Mouse (Mus musculus) granulocyte monocyte progenitor cell, adult 5-6 weeks (primary cell): ENCODE data around the gene Cacng3. TPM values are rescaled to one million over a fixed set of nuclear protein-coding genes. Genes with fewer than 3 reads are reported as not detected.
A peak's percentile ranks its signal among the peaks of the same experiment; 100 is the strongest.

ENCODE experiments used
- ATAC-seq: replicated peaks from 2 replicates; pipeline ENCODE4 v1.8.0; 2016; ENCODE audit warnings: mild to moderate bottlenecking, moderate TSS enrichment, inconsistent platforms; ENCODE audit not compliant: poor library complexity, severe bottlenecking
- total RNA-seq, 2 experiments: library from RNA; stranded (forward) in 1 of 2; stranded (reverse) in 1 of 2; fragments of 200-712, 200-1000 nt in 1 of 2; fragments of >200 nt in 1 of 2; fragmentation: Nextera tagmentation in 1 of 2; gene quantifications; 2 replicates each; pipeline ENCODE4 v1.2.3; 2014 to 2017

Gene Cacng3
- total RNA-seq (2014; fragmentation: Nextera tagmentation) (not detected in 2 replicates), total RNA-seq (2017) (not detected in 2 replicates)

DNA sequence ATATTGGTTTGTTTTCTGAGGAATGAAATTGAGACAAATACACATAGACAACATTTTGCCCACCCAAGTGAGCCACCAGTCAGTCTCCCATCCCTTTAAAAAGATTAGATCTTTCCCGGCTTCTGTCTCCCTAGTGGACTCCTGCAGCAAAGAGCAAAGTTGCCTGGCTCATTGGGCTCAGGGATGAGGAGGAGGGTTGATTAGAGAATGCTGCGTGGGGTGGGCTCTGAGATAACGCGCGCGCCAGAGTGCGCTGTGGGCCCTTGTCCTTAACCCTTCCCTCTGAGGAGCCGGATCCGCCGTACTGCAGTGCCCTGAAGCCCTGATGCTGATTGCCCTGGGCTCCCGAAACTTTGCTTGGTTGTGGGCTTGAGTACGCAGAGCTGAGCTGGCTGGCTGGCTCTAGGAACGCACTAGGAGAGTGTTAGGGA lies at the start of gene Cacng3:
Cacng3 (plus strand) TSS at position 51 of the 431 bp plus-strand sequence.
- ATAC-seq: peak; percentile 40; the same call in 1 of the 2 replicates

DNA sequence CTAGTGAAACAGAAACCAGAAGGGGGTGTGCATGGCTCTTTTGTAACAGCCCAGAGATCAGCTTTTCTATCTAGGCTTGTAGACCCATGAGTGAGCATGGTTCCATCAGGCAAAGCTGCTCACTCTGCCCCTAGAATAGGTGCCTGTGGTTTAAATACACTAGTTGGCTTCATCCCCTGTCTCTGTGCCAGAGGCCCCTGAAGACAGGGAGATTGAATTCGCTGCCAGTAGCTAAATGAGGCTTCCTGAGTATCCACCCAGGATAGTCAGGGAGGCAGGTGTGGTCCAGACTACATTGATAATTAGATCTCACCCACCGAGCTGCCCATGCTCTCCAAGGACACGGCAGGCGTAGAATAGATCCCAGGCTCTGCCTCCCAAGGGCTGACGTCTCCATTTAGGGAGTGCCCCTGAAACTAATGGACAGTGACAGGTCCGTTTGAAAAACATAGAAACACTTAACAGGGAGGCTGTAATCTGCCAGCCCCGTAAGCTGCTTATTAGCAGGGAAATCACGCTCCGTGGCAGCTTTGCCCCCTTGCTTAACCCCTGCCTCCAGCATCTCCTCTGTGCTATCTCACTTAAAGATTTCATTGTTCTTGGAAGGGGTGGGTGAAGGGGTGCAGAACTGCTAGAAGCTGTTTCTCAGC lies 48.0 kb upstream of the Cacng3 start:
- no peak for ATAC-seq

DNA sequence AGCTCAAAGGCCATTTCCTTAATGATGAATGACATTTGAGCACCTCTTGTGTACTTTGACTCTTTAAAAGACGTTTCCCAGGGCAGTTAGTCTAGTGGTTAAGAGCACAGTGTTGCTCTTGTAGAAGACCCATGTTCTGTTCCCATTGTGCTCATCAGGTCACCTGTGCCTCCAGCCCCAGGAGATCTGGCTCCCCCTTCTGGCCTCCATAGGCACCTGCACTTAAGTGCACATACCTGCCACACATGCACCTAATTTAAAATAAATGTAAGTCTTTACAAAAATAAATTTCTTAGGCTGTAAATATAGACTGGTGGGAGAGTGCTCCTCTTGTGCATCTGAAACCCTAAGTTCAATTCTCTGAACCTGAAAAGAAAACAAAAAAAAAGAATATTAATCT lies 46.5 kb upstream of the Cacng3 start:
- no peak for ATAC-seq

DNA sequence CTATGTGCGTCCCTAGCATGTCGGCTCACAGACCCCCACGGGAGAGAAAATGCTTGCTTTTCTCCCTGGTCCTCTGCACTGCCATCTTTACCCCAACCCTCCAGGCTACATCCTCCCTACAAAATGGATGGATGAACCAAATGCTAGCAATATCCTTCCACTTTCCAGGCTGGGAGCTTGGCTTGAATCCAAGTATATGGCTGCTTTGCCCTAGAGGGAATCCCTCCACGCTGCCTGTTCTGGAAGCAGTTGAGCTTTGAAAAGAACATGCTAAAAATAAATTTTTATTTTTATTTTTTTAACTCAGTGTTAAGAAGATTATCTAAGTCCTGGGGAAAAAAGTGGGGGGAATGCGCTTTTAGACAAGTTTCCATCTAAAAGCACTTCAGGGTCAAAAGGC lies 42.2 kb upstream of the Cacng3 start:
- ATAC-seq: no peak

DNA sequence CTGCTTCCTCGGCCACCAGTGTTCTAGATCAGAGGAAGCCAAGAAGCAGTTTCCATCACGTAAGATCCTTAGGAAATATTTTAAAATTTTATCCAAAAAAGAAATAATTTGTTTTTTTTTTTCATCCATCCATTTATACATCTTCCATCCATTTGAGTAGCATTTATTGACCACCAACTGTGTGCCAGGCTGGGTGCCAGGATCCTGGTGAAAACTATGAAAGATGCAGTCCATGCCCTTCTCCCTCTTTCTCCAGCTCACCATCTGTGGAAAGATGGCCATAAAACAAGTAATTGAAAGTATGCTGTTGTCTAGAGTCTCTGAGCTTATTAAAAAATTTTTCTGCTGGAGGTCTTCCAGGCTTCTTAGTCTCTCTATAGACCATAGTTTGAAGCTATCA lies 39.9 kb upstream of the Cacng3 start:
- no peak for ATAC-seq

DNA sequence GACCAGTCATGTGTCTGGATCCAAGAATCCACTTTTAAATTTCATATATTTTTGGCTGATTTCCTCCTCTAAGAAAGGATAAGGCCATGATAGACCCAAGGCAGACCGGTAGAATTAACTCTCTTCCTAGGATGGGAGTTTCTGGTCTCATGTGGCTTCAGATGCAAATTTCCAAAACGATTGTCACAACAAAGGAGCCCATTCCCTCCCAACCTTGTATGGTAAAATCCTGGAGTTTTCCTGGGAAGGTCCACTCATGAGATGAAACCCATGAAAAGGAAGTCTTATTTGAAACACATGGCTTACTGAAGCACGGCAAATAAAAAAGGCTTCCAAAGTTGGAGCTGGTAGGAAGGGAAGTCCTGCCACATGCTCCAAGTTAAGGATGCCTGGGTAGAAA lies 39.1 kb upstream of the Cacng3 start:
- ATAC-seq: no peak

DNA sequence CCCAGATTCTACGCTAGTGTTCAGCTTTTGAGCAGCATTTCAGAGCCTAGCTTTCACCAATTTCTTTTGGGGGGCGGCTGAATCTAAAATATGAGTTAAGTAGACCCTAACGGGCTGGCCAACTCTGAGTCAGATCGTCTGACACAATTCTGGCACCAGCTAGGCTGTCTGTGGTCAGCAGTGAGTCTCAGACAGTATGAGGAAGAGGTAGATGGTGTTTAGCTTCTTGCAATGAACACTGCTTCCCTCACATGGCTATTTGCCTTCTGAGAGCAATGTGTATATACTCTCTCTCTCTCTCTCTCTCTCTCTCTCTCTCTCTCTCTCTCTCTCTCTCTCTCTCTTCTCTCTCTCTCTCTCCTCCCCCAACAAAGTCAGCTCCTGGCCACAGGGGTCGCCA lies 37.3 kb upstream of the Cacng3 start:
- no peak for ATAC-seq

DNA sequence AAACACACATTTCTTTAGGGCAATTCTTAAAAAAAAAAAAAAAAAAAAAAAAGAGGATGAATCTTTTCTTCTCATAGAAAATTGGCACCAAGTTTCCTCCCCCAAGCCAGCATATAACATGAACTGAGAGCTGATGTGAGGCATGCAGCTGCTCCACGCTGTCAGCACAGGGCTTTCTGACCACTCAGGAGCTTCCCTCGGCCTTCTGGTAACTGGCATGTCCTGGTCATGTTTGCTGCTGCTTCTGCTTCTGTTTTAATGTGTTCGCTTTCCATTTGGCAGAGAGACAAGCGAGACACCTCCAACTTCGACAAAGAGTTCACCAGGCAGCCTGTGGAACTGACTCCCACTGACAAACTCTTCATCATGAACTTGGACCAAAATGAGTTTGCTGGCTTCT lies 36.8 kb upstream of the Cacng3 start:
- no peak for ATAC-seq

DNA sequence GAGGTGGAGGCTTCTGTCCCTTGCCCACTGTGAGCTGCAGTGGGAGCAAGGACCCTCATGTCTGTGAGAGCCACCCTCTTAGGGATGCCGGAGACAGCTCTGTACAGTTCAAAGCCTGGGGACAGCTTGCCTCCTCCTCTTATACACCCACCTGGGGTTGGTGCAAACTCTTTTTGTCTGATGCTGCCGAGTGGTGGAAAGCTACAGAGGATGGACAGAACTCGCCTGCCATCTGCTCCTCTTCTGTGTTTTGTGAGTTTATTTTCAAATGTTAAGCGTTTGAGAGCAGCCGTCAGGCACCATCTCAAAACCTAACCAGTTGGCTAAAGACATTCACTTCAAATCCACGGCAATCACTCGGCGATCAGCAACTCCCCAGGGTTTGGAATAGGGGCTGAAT lies 26.6 kb upstream of the Cacng3 start:
- ATAC-seq: no peak

DNA sequence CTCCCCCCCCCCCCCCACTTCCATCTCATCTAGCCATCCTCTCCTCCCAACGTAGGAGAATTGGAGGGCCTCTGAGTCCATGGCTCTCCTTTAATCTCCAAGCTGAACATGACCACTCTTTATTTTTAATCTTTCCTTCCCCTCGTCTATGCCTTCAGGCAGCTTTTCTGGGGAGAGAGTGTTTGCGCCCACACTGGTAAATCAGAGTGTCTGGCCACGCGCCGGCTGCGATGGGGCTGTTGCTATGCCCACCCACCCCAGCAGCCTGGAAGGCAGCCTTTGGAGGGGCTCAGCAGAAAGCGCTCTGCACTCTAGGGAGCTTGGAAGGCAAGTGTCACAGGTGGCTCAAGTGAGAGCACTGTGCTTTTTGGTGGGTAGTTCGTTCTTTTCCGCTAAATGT lies 21.0 kb upstream of the Cacng3 start:
- ATAC-seq: no peak

DNA sequence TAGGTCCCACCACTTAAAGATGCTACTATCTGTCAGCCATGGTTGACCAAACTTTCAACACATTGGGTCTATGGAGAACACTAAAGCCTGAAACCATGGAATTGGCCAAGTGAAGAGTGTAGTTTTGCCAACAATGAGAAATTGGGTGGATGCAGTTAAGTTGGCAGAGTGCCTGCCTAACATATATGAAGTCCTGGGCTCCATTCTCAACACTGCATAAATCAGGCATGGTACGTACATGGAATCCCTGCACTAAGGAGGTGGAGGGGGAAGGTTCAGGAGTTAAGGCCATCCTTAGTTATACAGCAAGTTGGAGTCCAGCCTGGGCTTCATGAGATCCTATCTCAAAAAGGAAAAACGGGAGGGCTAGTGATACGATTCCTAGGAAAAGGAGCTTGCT lies 17.8 kb upstream of the Cacng3 start:
- no peak for ATAC-seq

DNA sequence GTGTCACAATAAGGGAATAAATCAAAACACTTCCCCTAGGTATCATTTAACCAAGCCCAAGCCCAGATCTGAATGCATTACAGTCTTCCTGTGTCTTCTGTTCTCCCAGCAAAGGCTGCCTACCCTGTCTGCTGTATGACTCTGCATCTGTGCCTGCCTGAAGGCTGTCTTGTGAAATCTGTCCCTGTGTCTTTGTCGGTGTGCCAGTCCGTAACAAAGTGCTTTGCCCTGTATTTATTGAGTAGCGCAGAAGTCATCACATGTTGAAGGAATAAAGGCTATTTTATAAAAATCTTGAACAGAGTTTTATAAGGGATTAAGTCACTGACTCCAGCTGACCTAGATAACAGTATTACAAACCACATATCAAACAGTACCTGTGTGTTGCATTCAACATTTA lies 13.6 kb upstream of the Cacng3 start:
- ATAC-seq: no peak

DNA sequence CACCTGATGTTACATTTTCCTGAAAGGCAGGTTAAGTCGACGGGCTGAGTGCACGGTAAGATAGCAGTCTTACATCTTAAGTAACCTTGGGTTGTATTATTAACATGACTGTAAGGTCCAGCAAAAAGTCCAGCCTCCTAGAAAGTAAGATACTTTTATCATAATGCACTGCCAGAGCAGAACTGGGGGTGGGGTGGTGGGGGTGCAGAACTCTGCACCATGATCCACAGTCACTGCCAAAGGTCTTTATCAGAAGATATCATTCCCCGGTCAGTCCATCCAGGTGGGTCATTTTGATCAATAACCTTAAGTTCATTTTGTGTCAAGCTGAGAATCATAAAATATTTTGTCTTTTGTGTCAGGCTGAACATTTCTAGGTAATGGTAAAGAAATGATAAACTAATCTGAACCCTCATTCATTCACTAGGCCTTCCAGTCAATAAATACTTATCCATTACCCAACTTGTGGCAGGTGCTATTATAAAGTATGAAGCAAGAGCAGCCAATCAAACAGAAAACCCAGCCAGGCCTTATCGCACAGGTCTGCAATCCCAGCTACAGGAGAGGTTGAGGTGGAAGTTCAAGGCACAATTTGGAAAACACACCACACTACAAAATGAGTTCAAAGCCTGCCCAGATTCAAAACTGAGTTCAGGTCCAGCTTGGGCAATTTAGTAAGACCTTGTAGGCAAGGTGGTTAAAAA lies 12.7 kb upstream of the Cacng3 start:
- ATAC-seq: no peak

DNA sequence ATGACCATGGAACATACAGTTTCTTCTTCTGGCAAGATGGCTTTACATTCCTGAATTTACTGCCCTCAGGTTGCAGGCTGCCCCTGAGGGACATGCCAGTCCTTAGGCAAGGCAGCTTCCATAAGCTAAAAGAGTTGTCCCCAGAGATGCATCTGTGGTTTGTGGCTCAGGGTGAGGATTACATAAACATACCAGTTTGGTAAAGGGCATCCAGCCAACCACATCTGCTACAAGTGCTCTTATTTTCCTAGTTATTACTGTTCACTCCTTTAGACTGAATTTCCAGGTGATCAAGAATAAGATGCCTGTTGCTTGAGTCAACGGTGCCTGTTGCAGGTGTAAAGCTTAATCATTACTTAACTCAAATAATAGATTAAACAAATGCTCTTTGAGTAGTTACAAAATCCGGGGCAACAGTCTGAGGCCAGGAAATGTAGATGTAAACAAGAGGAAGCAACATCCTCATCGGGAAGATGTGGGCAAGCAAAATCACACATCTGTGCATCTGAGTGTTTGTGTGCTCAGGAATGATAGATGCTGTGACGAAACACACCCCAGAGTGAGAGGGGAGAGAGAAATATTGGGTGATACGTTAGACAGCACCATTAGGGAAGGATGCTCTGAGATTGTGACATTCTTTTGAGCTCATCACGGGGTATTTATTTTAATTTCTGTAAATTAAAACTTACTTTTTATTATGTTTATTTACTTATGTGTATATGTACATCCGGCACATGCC lies 4.8 kb upstream of the Cacng3 start:
- ATAC-seq: no peak

DNA sequence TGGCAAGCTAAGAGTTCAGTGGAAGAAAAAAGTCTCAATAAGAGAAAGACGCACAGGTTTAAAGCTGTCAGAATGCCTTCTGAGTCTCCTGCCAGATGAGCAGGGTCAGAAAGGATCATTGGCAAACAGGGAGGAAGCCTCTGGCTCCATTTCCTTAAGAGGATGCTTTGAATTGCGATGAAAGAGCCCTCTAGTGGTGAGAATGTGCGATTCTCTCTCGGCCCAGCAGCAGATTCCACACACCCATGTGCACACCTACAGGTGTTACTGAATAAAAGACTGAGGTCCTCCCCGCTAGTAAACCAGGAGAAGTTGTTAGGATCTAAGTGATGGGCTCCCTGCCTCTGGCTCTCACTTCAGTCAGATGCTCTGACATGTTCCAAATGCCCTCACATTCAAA lies 2.4 kb upstream of the Cacng3 start:
- no peak for ATAC-seq

DNA sequence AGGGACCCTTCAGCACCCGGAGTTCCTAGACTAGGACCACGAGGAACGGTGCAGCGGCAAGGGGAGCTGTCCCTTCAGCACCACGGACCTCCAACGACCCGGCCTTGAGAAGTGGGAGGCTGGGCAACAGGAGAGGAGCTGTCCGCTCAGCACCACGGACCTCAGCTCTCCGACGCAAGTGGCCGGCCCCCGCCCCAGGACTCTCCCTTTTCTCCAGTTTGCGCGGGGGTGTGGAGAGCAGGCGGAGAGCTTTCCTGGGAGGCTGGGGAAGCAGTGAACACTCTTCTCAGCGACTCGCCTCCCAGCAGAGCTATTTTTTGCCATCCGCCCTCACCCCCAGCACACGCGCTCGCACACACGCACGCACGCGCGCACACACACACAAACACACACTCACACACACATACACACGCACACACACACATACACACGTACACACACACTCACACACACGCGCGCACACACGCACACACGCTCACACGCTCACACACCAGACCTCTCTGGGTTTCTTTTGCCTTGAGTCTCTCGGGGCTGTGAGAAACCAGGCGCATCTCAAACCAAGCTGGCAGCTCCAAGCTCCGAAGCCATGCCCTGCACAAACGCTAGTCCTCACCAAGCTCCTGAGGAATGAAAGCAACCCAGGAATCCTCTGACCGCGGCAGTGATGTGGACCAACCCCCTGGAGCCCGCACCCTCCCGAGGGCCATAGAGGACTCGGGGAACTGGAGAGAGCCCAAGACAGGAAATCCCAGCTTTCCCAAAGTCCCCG lies 765 bp downstream of the Cacng3 start:
- ATAC-seq: peak; percentile 100

DNA sequence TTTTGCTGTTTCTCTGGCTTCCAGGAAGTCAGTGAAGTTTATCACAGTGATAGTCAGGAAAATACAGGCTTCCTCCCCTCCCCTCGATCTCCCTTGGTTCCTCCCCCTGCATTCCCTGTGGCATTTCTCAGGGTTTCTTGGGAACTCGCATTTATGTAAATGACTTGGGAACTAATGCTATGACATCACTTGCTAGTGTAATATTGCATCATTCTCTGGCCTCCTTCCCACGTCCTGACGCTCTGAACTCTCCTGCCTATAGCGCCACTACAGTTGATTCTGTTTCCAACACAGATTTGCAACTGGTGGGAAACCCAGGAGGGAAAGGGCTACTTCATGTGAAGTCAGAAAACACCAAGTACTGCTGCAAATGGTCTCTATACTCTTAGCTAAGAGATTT lies 2.7 kb downstream of the Cacng3 start:
- no peak for ATAC-seq

DNA sequence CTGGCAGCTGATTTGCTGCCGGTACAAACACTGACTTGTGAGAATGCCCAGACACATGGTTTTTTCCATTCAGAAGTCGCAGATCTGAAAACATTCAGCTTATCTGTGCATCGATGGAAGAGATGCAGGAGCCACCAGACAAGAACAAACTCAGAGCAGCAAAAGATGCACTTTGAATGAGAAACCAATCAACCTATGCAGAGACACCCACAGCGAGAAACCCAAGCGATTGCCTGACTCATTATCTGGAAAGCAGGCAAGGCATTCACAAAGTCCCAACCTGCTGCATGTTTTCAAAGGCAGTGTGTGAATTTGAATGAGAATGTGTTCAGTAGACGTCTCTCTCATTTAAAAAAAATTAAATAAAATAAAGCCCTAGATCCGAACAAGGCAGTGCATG lies 4.9 kb downstream of the Cacng3 start:
- no peak for ATAC-seq

DNA sequence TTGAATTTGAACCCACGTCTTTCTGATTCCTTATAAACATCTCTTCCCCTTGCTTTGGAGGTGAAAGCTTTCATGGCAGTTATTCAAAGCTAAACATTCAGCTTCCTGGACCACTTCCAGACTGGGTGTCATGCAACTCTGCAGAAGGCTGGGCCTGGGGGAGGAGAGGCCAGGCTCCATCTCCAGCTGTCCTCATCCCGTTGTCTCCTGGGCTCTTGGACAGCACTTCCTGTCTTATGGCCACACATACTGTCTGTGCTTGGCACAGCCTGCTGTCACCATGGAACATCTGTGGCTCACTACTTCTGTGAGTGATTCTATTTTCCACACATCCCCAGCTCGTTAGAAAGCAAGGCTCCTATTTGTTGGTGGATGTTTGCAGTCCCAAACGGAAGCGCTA lies 31.5 kb downstream of the Cacng3 start:
- no peak for ATAC-seq

DNA sequence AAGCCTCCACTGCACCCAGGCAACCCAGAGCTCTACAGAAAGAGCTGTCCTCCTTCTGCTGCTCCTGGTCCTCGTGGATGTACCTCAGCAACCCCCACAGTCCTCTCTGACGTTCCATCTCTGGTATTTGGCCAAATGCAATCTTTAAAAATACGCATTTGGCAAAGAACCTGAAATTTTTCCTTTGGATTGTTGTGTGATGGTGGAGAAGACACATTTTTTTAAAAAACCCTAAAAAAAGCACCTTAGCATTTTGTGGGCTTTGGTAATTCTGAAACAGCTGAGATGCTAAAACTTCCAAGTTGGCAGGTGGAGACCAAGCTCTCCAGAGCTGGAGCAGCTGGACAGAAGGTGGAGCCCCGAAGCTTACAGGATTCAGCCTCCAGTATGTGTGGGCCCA lies 32.2 kb downstream of the Cacng3 start:
- ATAC-seq: no peak

DNA sequence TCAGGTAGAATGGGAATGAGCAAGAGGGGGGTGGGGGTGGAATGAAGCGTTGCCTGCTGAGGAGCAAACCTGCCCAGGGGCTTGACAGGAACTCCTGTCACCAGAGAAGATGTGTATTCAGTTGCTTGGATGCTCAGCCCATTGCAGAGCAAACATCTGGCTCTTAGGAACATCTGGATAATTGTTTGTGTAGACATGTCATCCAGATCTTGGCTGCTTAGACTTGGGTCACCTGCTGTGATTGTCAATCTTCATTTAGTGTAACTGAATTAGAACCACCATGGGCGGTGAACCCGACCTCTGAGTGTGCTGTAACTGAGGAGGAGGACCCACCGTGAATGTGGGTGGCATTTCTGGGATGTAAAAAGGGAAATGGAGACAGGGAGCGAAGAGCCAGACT lies 36.4 kb downstream of the Cacng3 start:
- ATAC-seq: no peak
